Mouse (Mus musculus): Measurements from ENCODE around the gene Tnp1. TPM values are rescaled to one million over a fixed set of nuclear protein-coding genes. Genes with fewer than 3 reads are reported as not detected.

The Tnp1 gene
- not detected for polyA plus RNA-seq (2012; fragmentation: generic; extraction: Trizol)

DNA sequence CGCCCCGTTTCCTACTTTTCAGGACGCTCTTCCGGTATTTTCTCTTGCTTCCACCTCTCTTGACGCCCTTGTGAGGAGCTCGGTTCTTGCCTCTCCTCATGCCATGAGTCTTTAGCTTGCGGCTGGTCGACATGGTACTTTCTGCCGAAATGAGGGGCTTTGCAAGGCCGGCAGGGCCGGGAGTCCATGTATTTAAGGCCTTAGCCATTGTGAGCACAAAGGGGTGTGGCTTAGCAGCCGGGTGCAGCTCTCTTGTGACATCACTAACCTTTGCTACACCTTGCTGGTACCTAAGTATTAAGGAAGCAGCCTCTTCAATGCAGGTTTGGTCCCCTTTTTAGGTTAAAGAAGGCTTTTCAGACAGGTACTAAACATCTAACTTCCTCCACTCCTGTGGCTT is at the start of gene Tnp1:
Gene Tnp1, minus strand, starts transcription at position 179 of the 400 bp plus-strand sequence.
- Histone ChIP-seq H3K27me3 (ENCODE audit: control insufficient read depth, insufficient read depth, insufficient read length) (no peaks in the 10 kb centered on the region), H3ac (ENCODE audit: control insufficient read depth, insufficient read length) (no peak within 1 kb of the TSS), H3K36me3 (ENCODE audit: control insufficient read depth, insufficient read depth) (no peaks in the 10 kb centered on the region), H3K4me2 (ENCODE audit: low read depth) (no peak within 1 kb of the TSS), H3K79me2 (ENCODE audit: control insufficient read depth, insufficient read depth) (no peaks in the 10 kb centered on the region), H3K4me3 (no peak within 1 kb of the TSS)
- TF ChIP-seq REST (IDR thresholded peaks at IDR 0.05; ENCODE audit: insufficient read depth, insufficient read length) (no peak), TCF3 (IDR thresholded peaks at IDR 0.05; ENCODE audit: insufficient read length, low read depth) (no peak), CEBPB (IDR thresholded peaks at IDR 0.05; ENCODE audit: insufficient read depth, poor library complexity, severe bottlenecking) (no peak), E2F4 (IDR thresholded peaks at IDR 0.05; ENCODE audit: insufficient read depth) (no peak), TCF12 (IDR thresholded peaks at IDR 0.05; ENCODE audit: insufficient read depth, poor library complexity, severe bottlenecking) (no peak), POLR2A (IDR thresholded peaks at IDR 0.05; ENCODE audit: insufficient read length, low read depth) (no peak), MYOD1 (IDR thresholded peaks at IDR 0.05; ENCODE audit: control insufficient read depth in 1 of 3, insufficient read length in 2 of 3, low read depth in 2 of 3) (no peak), POLR2AphosphoS2 (IDR thresholded peaks at IDR 0.05; ENCODE audit: insufficient read length, low read depth) (no peak), MYOG (IDR thresholded peaks at IDR 0.05; ENCODE audit: control insufficient read depth in 1 of 3, insufficient read depth in 1 of 3, insufficient read length in 2 of 3, low read depth in 2 of 3) (no peak)

DNA sequence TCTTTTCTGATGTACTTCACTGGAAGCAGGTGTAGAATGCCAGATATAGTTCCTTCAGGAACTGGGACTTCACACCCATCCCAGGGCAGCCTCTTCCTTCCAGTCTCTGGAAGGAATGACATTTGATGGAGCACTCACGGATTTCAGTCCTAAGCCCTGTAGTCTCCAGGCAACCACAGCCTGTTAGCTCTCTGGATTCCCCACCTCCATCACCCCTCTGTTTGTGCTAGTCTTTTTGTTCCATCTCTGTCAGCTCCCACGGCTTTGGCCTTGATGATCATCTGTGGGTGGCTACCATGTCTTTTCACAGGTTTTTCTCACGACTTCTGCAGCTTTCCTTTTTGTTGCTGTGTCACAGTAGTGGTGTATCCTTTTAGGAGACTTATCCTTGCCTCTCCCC is 48.6 kb upstream of the Tnp1 start:
- TF ChIP-seq SRF (IDR thresholded peaks at IDR 0.05; ENCODE audit: control insufficient read depth, insufficient read length, low read depth) (no peak), MAX (IDR thresholded peaks at IDR 0.05; ENCODE audit: low read depth) (no peak), POLR2A (IDR thresholded peaks at IDR 0.05; ENCODE audit: insufficient read length, low read depth) (no peak), USF1 (IDR thresholded peaks at IDR 0.05; ENCODE audit: low read depth) (no peak), TCF3 (IDR thresholded peaks at IDR 0.05; ENCODE audit: insufficient read length, low read depth) (no peak), E2F4 (IDR thresholded peaks at IDR 0.05; ENCODE audit: insufficient read depth) (no peak), MYOG (IDR thresholded peaks at IDR 0.05; ENCODE audit: control insufficient read depth in 1 of 3, insufficient read depth in 1 of 3, insufficient read length in 2 of 3, low read depth in 2 of 3) (no peak), REST (IDR thresholded peaks at IDR 0.05; ENCODE audit: insufficient read depth, insufficient read length) (no peak), TCF12 (IDR thresholded peaks at IDR 0.05; ENCODE audit: insufficient read depth, poor library complexity, severe bottlenecking) (no peak), POLR2AphosphoS2 (IDR thresholded peaks at IDR 0.05; ENCODE audit: insufficient read length, low read depth) (no peak), MYOD1 (IDR thresholded peaks at IDR 0.05; ENCODE audit: control insufficient read depth in 1 of 3, insufficient read length in 2 of 3, low read depth in 2 of 3) (no peak), CEBPB (IDR thresholded peaks at IDR 0.05; ENCODE audit: insufficient read depth, poor library complexity, severe bottlenecking) (no peak)
- Histone ChIP-seq H3ac (ENCODE audit: control insufficient read depth, insufficient read length) (no peak overlapping the region), H3K27me3 (ENCODE audit: control insufficient read depth, insufficient read depth, insufficient read length) (no peaks in the 10 kb centered on the region), H3K36me3 (ENCODE audit: control insufficient read depth, insufficient read depth) (no peaks in the 10 kb centered on the region), H3K4me3 (no peak overlapping the region), H3K4me2 (ENCODE audit: low read depth) (no peak overlapping the region), H3K79me2 (ENCODE audit: control insufficient read depth, insufficient read depth) (no peaks in the 10 kb centered on the region)

DNA sequence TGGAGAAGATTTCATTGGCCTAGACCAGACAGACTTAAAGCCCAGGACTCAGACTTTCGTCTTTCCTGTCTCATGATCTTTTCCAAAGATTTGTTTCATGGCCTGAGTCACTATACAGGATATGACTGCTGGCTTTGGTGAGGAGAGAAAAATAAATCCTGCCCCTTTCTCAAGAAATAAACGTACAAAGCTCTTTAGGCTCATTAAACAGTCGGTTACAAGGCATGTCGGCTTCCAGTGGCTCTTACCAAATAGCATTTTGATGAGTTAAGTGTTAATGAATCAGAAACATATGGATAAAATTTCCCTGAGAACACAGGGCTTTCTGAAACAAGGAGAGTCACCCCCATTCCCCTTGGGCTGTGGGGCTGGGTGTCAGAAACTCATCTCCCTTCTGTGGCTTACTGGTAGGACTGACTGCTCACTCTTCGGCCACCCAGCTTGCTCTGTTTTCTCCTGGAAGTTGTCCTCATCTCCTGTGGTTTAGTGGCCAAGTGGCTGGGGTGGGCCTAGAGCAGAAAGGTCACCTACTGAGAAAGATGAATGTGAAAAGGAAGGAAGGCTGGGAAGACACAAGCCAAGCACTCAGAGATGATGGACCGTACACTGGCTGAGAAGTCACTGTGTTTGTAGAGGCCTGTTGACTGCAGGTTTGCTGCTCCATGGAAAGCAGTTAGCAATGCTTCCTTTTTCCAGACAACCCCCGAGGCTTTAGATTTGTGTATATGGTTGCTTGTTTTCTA is 46.0 kb upstream of the Tnp1 start:
- Histone ChIP-seq H3K36me3 (ENCODE audit: control insufficient read depth, insufficient read depth) (no peaks in the 10 kb centered on the region), H3K27me3 (ENCODE audit: control insufficient read depth, insufficient read depth, insufficient read length) (no peaks in the 10 kb centered on the region), H3ac (ENCODE audit: control insufficient read depth, insufficient read length) (no peak overlapping the region), H3K79me2 (ENCODE audit: control insufficient read depth, insufficient read depth) (no peaks in the 10 kb centered on the region), H3K4me3 (no peak overlapping the region), H3K4me2 (ENCODE audit: low read depth) (no peak overlapping the region)
- no peak for TF ChIP-seq REST (IDR thresholded peaks at IDR 0.05; ENCODE audit: insufficient read depth, insufficient read length)
- no peak for TF ChIP-seq E2F4 (IDR thresholded peaks at IDR 0.05; ENCODE audit: insufficient read depth)
- TF ChIP-seq MYOG (IDR thresholded peaks at IDR 0.05; ENCODE audit: control insufficient read depth in 1 of 3, insufficient read depth in 1 of 3, insufficient read length in 2 of 3, low read depth in 2 of 3) = no peak

DNA sequence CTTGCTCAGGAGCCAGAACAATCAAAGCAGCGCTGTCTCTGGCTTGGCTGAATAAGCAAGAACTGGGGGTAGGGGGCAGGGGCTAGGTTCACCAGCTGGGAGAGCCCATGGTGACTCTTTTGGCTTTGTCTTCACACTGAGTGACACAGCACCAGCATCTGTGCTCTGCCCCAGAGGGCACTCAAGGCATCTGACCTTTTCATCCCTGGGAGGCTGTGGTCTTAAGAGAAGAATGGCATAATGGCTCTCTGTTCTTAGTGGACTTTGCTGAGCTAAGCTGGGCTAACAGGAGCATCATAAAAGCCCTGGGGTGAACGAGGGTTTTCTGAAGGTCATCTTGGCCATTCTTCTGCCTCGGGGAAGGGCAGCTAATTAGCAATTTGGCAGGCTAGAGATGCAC is 44.6 kb upstream of the Tnp1 start:
- no peaks in the 10 kb centered on the region for H3K36me3 ChIP-seq (ENCODE audit: control insufficient read depth, insufficient read depth)
- H3K4me2 ChIP-seq (ENCODE audit: low read depth) = no peak overlapping the region
- H3K79me2 ChIP-seq (ENCODE audit: control insufficient read depth, insufficient read depth) = no peaks in the 10 kb centered on the region
- H3K27me3 ChIP-seq (ENCODE audit: control insufficient read depth, insufficient read depth, insufficient read length) = no peaks in the 10 kb centered on the region
- TF ChIP-seq MAX (IDR thresholded peaks at IDR 0.05; ENCODE audit: low read depth) (no peak), TCF12 (IDR thresholded peaks at IDR 0.05; ENCODE audit: insufficient read depth, poor library complexity, severe bottlenecking) (no peak), E2F4 (IDR thresholded peaks at IDR 0.05; ENCODE audit: insufficient read depth) (no peak), REST (IDR thresholded peaks at IDR 0.05; ENCODE audit: insufficient read depth, insufficient read length) (no peak), USF1 (IDR thresholded peaks at IDR 0.05; ENCODE audit: low read depth) (no peak), SRF (IDR thresholded peaks at IDR 0.05; ENCODE audit: control insufficient read depth, insufficient read length, low read depth) (no peak), POLR2AphosphoS2 (IDR thresholded peaks at IDR 0.05; ENCODE audit: insufficient read length, low read depth) (no peak), POLR2A (IDR thresholded peaks at IDR 0.05; ENCODE audit: insufficient read length, low read depth) (no peak), MYOG (IDR thresholded peaks at IDR 0.05; ENCODE audit: control insufficient read depth in 1 of 3, insufficient read depth in 1 of 3, insufficient read length in 2 of 3, low read depth in 2 of 3) (no peak), CEBPB (IDR thresholded peaks at IDR 0.05; ENCODE audit: insufficient read depth, poor library complexity, severe bottlenecking) (no peak), MYOD1 (IDR thresholded peaks at IDR 0.05; ENCODE audit: control insufficient read depth in 1 of 3, insufficient read length in 2 of 3, low read depth in 2 of 3) (no peak), TCF3 (IDR thresholded peaks at IDR 0.05; ENCODE audit: insufficient read length, low read depth) (no peak)
- H3K4me3 ChIP-seq = no peak overlapping the region
- H3ac ChIP-seq (ENCODE audit: control insufficient read depth, insufficient read length) = no peak overlapping the region
